Mouse (Mus musculus): ENCODE results near the gene Rspo1.

- TF ChIP-seq CTCF (IDR thresholded peaks at IDR 0.05; ENCODE audit: extremely low read depth, insufficient read length, insufficient replicate concordance, low read depth, low read length) (no peak), POLR2A (IDR thresholded peaks at IDR 0.05; ENCODE audit: low read depth, low read length) (no peak)
These were observed 42.4 kb upstream of the Rspo1 start for GRCm38 (mm10) chr4:124943781-124944180.
